Mouse (Mus musculus) brain, embryonic 14.5 days (tissue): ENCODE data around the gene Neurl1a.

Experiments
- CTCF ChIP-seq: fragments of 200-500 bp; IDR thresholded peaks from 2 replicates; pipeline ENCODE4 v1.5.1; 2012; ENCODE audit warnings: inconsistent platforms, mild to moderate bottlenecking, moderate library complexity, borderline replicate concordance; ENCODE audit not compliant: insufficient read depth, insufficient read length; ENCODE audit errors: extremely low read depth
- POLR2A ChIP-seq: fragments of 200-500 bp; IDR thresholded peaks from 2 replicates; pipeline ENCODE4 v1.6.1; 2012; ENCODE audit warnings: mild to moderate bottlenecking, inconsistent platforms, borderline replicate concordance; ENCODE audit not compliant: poor library complexity, insufficient read depth, insufficient read length, severe bottlenecking; ENCODE audit errors: extremely low read depth

DNA sequence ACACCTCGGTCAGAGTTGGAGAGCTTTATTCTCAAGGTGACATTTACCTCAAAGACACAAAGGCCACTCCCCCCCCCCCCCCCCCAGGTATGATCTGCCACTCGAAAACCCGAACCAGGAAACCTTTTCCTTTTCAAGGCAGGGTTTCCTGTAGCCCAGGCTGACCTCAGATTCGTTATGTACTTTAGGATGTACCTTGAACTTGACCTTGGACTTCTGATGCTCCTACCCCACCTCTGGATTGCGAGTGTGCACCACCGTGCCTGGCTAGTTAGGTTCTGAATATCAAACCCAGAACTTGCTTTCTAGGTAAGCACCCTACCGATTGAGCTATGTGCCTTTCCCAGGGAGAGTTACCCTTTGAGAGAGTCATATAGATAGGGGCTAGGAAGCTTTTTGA lies 69.7 kb downstream of the Neurl1a start:
- TF ChIP-seq CTCF (no peak), POLR2A (no peak)
